Mouse (Mus musculus) forebrain, embryonic 16.5 days (tissue): ENCODE results near the gene Selenoo. TPM values are rescaled to one million over a fixed set of nuclear protein-coding genes. Genes with fewer than 3 reads are reported as not detected.

ENCODE experiments used
- ATAC-seq: fragments of 200-750 bp; cut with Nextera tagmentation; 2 replicates; pipeline ENCODE4 v1.8.0; 2017; ENCODE audit warnings: mild to moderate bottlenecking, moderate library complexity
- H3K27ac ChIP-seq: fragments of 300-500 bp; sonication (generic); 2 replicates; pipeline ENCODE4 v1.5.1; 2014; ENCODE audit warnings: low read length, control low read depth
- H3K27me3 ChIP-seq: fragments of 300-500 bp; sonication (generic); replicated peaks from 2 replicates; pipeline ENCODE4 v1.6.1; 2014; ENCODE audit warnings: low read length; ENCODE audit not compliant: control insufficient read depth, insufficient read depth
- H3K36me3 ChIP-seq: fragments of 300-500 bp; sonication (generic); 2 replicates; pipeline ENCODE4 v1.6.1; 2014; ENCODE audit not compliant: control insufficient read depth, insufficient read depth
- H3K4me1 ChIP-seq: fragments of 300-500 bp; sonication (generic); replicated peaks from 2 replicates; pipeline ENCODE4 v1.6.1; 2014; ENCODE audit warnings: low read length; ENCODE audit not compliant: control insufficient read depth, insufficient read depth
- H3K4me2 ChIP-seq: fragments of 300-500 bp; sonication (generic); 2 replicates; pipeline ENCODE4 v1.6.1; 2014; ENCODE audit warnings: mild to moderate bottlenecking, low read length, control low read depth
- H3K4me3 ChIP-seq: fragments of 300-500 bp; sonication (generic); replicated peaks from 2 replicates; pipeline ENCODE4 v1.5.1; 2014; ENCODE audit warnings: mild to moderate bottlenecking, low read length, control low read depth
- H3K9ac ChIP-seq: fragments of 300-500 bp; sonication (generic); replicated peaks from 2 replicates; pipeline ENCODE4 v1.6.1; 2014; ENCODE audit warnings: low read depth, low read length, control low read depth
- H3K9me3 ChIP-seq: fragments of 300-500 bp; sonication (generic); 2 replicates; pipeline ENCODE4 v1.6.1; 2016; ENCODE audit warnings: low read length; ENCODE audit not compliant: control insufficient read depth
- WGBS: fragments of 180-500 bp; shearing (Covaris S2); extraction: QIAGEN DNeasy Blood & Tissue Kit; methylation state at CpG from one replicate; pipeline ENCODE4 v1.1.7; 2014; 5-methylcytosine and 5-hydroxymethylcytosine counted together
- polyA plus RNA-seq: library from polyadenylated mRNA; unstranded; fragments of >200 nt; fragmentation: Nextera tagmentation; extraction: Ambion mirVana; gene quantifications from 2 replicates; pipeline ENCODE4 v1.2.1, GENCODE M21; 2015

The Selenoo gene
- polyA plus RNA-seq, 1 experiment from 2014 or later = 24.2 TPM

- Histone ChIP-seq H3K9me3 (no peaks in the 10 kb centered on the region), H3K4me1 (no peaks in the 10 kb centered on the region), H3K9ac (no peak overlapping the region), H3K4me3 (no peak overlapping the region), H3K27me3 (no peaks in the 10 kb centered on the region), H3K27ac (no peak overlapping the region), H3K4me2 (no peak overlapping the region), H3K36me3 (peaks cover 25% of the 10 kb centered on the region)
- WGBS = 89% methylated on average over 9 of the region's 9 CpGs
- no peak for ATAC-seq
Measured at GRCm38 (mm10) chr15:89110147-89110546, 21.3 kb downstream of the Selenoo start.

- 0 out of 2 replicates have a peak, but pooled peaks cover 3% of the 10 kb centered on the region for H3K36me3 ChIP-seq
- ATAC-seq = no peak
- H3K9me3 ChIP-seq = no peaks in the 10 kb centered on the region
- no peaks in the 10 kb centered on the region for H3K27me3 ChIP-seq
- no peak overlapping the region for H3K4me3 ChIP-seq
- peaks cover 32% of the 10 kb centered on the region for H3K4me1 ChIP-seq
- no peak overlapping the region for H3K27ac ChIP-seq
- no peak overlapping the region for H3K4me2 ChIP-seq
- H3K9ac ChIP-seq = no peak overlapping the region
Measured at GRCm38 (mm10) chr15:89118007-89118406, 29.1 kb downstream of the Selenoo start.

- H3K27ac ChIP-seq = peak within 1 kb of the TSS; percentile 93
- H3K36me3 ChIP-seq = no peaks in the 10 kb centered on the region
- H3K4me3 ChIP-seq = peak within 1 kb of the TSS; percentile 80
- WGBS = under 1% methylated on average over 47 of the region's 47 CpGs
- no peaks in the 10 kb centered on the region for H3K9me3 ChIP-seq
- peak; percentile 89 for ATAC-seq
- peak within 1 kb of the TSS; percentile 75 for H3K9ac ChIP-seq
- H3K4me1 ChIP-seq = peaks cover 47% of the 10 kb centered on the region
- no peaks in the 10 kb centered on the region for H3K27me3 ChIP-seq
- H3K4me2 ChIP-seq = peak within 1 kb of the TSS; percentile 99
Measured at GRCm38 (mm10) chr15:89122649-89123366, 33.9 kb downstream of the Selenoo start, which contains the start of gene Tubgcp6. Tubgcp6 (minus strand) TSS chr15:89123112.

GRCm38 (mm10) chr15:89123595-89123994 lies 34.7 kb downstream of the Selenoo start:
- H3K4me2 ChIP-seq = peak overlapping the region; percentile 99
- H3K4me1 ChIP-seq = peaks cover 52% of the 10 kb centered on the region

GRCm38 (mm10) chr15:89124312-89124711 lies 35.4 kb downstream of the Selenoo start:
- Histone ChIP-seq H3K27ac (no peak overlapping the region), H3K4me2 (no peak overlapping the region), H3K36me3 (no peaks in the 10 kb centered on the region), H3K4me1 (peaks cover 56% of the 10 kb centered on the region), H3K27me3 (no peaks in the 10 kb centered on the region), H3K9me3 (no peaks in the 10 kb centered on the region), H3K9ac (no peak overlapping the region), H3K4me3 (no peak overlapping the region)
- no peak for ATAC-seq
- WGBS = 93% methylated on average over 3 of the region's 3 CpGs

More at GRCm38 (mm10) chr15:89123595-89123994, 34.7 kb downstream of the Selenoo start:
- H3K27ac ChIP-seq = peak overlapping the region; percentile 93
- H3K4me3 ChIP-seq = peak overlapping the region; percentile 80
- peak overlapping the region; percentile 75 for H3K9ac ChIP-seq
- no peaks in the 10 kb centered on the region for H3K27me3 ChIP-seq
- H3K9me3 ChIP-seq = no peaks in the 10 kb centered on the region
- peak; percentile 18; the same call in 1 of the 2 replicates for ATAC-seq
- no peaks in the 10 kb centered on the region for H3K36me3 ChIP-seq
- WGBS = 25% methylated on average over 11 of the region's 11 CpGs

- H3K27me3 ChIP-seq = no peaks in the 10 kb centered on the region
- no peak overlapping the region for H3K27ac ChIP-seq
- H3K4me1 ChIP-seq = peaks cover 48% of the 10 kb centered on the region
- H3K36me3 ChIP-seq = no peaks in the 10 kb centered on the region
- no peak for ATAC-seq
- no peaks in the 10 kb centered on the region for H3K9me3 ChIP-seq
- no peak overlapping the region for H3K4me3 ChIP-seq
- WGBS = 91% methylated on average over 9 of the region's 9 CpGs
- no peak overlapping the region for H3K9ac ChIP-seq
- no peak overlapping the region for H3K4me2 ChIP-seq
Measured at GRCm38 (mm10) chr15:89125351-89125750, 36.5 kb downstream of the Selenoo start.

- Histone ChIP-seq H3K4me2 (no peak overlapping the region), H3K27ac (no peak overlapping the region), H3K4me1 (peaks cover 35% of the 10 kb centered on the region), H3K9me3 (no peaks in the 10 kb centered on the region), H3K9ac (no peak overlapping the region), H3K36me3 (no peaks in the 10 kb centered on the region), H3K4me3 (no peak overlapping the region), H3K27me3 (no peaks in the 10 kb centered on the region)
- 88% methylated on average over 8 of the region's 8 CpGs for WGBS
- ATAC-seq = no peak
Measured at GRCm38 (mm10) chr15:89126622-89127021, 37.7 kb downstream of the Selenoo start.

- no peaks in the 10 kb centered on the region for H3K9me3 ChIP-seq
- H3K4me1 ChIP-seq = peaks cover 27% of the 10 kb centered on the region
- no peaks in the 10 kb centered on the region for H3K36me3 ChIP-seq
- peak overlapping the region; percentile 80 for H3K9ac ChIP-seq
- peak overlapping the region; percentile 78 for H3K4me3 ChIP-seq
- no peak for ATAC-seq
- no peaks in the 10 kb centered on the region for H3K27me3 ChIP-seq
- H3K27ac ChIP-seq = no peak overlapping the region
- WGBS = 80% methylated on average over 8 of the region's 8 CpGs
- peak overlapping the region; percentile 92 for H3K4me2 ChIP-seq
Measured at GRCm38 (mm10) chr15:89127364-89127940, 38.6 kb downstream of the Selenoo start.

GRCm38 (mm10) chr15:89128382-89129350 lies 39.8 kb downstream of the Selenoo start, which contains the start of gene Hdac10:
Hdac10 (minus strand) TSS chr15:89128700.
- peak within 1 kb of the TSS; percentile 80 for H3K9ac ChIP-seq
- no peaks in the 10 kb centered on the region for H3K27me3 ChIP-seq
- no peaks in the 10 kb centered on the region for H3K9me3 ChIP-seq
- H3K4me2 ChIP-seq = peak within 1 kb of the TSS; percentile 92
- H3K4me1 ChIP-seq = peaks cover 21% of the 10 kb centered on the region
- peak within 1 kb of the TSS; percentile 78 for H3K4me3 ChIP-seq
- peak; percentile 86 for ATAC-seq
- WGBS = 4% methylated on average over 36 of the region's 36 CpGs
- no peaks in the 10 kb centered on the region for H3K36me3 ChIP-seq
- H3K27ac ChIP-seq = peak within 1 kb of the TSS; percentile 86
